Mouse (Mus musculus) layer of hippocampus, adult 9-10 months (tissue): ENCODE results near the gene 2010300C02Rik.

Experiments
- DNase-seq: peaks from one replicate; pipeline ENCODE4 v3.0.0; 2022; ENCODE audit warnings: low spot score

Gene 2010300C02Rik

DNA sequence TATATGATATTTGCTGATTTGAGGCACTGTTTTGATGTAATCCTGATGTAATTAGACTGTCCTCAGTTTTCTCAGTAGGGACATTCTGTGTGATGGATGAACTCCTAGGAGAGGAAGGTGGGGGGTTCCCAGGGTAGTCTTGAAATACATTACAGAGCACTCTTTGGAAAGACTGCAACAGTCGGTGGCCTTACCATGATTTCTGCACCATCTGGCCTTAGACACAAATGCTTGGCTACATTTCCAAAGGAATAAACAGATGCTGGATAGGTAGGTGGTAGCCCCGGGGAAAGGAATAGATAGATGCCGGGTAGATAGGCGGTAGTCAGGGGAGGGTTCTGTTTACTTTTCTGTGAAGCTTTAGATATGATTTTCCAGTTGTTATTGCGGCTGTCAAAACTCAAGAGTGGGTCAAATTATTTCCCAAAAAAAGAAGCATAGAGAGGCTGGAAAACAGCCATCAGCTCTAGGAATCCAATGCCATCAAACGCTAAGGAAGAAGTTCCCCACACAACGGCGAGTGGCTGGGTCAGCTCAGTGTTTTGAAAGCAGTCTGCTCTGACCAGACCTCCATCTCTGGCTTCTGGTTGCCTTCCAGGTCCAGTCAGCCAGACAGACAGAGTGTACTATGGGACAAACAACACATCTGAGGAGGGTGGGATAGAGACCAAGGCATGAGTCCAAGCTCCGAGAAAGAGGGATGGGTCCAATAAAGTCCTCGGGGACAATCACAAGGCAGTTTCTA, 147.2 kb downstream of the 2010300C02Rik start:
- DNase-seq = no peak

- no peak for DNase-seq
Measured at GRCm38 (mm10) chr1:37568379-37568778, 151.5 kb downstream of the 2010300C02Rik start.

- DNase-seq = no peak
Measured at GRCm38 (mm10) chr1:37566754-37567153, 153.1 kb downstream of the 2010300C02Rik start.

GRCm38 (mm10) chr1:37566344-37566743, 153.5 kb downstream of the 2010300C02Rik start:
- no peak for DNase-seq

DNA sequence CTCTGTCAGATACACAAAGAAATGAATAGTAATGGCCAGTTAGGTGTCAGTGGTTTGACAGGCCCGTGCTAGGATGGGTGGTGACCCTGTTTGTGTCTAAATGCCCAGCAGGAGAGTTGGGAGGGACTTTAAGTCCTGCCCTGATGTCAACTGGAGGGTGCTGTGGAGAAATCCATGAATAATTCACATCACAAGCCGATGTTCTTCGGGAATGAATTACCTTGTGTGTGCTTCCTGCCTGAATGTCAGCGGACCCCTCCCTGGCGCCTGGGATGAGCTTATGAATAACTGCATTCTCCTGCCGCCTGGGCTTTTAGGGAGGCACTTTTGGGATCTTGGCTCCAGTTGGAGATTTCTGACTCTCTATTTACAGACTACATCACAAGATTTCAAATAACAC, 154.5 kb downstream of the 2010300C02Rik start:
- no peak for DNase-seq

- no peak for DNase-seq
Measured at GRCm38 (mm10) chr1:37561955-37562354, 157.9 kb downstream of the 2010300C02Rik start.
